Mouse (Mus musculus): ENCODE measurements at regions not wholly inside any gene's neighbourhood (a gene's known extent, or its start where the extent isn't known, plus 50 kb on each side); places are given as distances from the start of the nearest gene placed in this dataset.

DNA sequence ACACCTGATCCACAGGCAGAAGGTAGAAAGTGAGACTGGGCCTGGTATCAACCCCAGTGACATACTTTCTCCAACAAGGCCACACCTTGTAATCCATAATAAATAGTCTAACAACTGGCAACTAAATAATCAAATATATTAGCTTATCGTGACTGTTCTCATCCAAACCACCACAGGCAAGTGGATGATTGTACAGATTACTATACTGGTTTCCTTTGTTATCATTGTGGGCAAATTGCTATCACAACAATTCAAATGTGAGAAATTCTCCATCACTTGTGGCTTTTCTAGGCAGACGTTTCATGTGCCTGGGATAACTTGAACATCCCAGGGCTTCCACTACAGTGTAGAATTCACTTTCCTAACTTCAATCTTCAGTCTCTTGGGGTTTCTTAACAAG lies 112.6 kb upstream of the Max start:
- no peaks in the 10 kb centered on the region for H3K36me3 ChIP-seq (ENCODE audit: insufficient read depth, low read length)
- no peaks in the 10 kb centered on the region for H3K27me3 ChIP-seq (ENCODE audit: insufficient read depth, low read length)
- H3K27ac ChIP-seq, result no peak overlapping the region
- DNase-seq (ENCODE audit: low spot score) (no peak), ATAC-seq (no peak)
- no peak overlapping the region for H3K9ac ChIP-seq (replicated peaks; ENCODE audit: low read length)
- H3K4me1 ChIP-seq (ENCODE audit: insufficient read depth, low read length), result no peaks in the 10 kb centered on the region
- H3K9me3 ChIP-seq (ENCODE audit: low read length), result no peaks in the 10 kb centered on the region
- H3K4me3 ChIP-seq (ENCODE audit: low read length), result no peak overlapping the region
- 90% methylated on average over 2 of the region's 2 CpGs for WGBS
- H3K4me2 ChIP-seq (ENCODE audit: low read depth, low read length), result no peak overlapping the region
- no peak for TF ChIP-seq CTCF (IDR thresholded peaks at IDR 0.05; ENCODE audit: low read depth)

DNA sequence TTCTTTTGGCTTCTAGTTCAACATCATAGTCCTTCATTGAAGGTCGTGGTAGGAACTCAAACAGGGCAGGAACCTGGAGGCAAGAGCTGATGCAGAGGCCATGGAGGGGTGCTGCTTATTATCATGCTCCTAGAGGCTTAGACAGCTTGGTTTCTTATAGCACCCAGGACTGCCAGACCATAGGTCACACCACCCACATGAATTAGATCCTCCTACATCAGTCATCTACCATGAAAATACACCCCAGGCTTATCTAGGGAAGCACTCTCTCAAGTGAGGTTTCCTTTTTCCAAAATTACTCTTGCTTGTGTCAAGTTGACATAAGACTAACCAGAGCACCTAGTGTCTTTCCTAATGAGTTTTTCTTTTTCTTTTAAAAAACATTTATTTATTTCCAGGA lies 109.7 kb upstream of the Max start:
- DNase-seq (ENCODE audit: low spot score), result no peak
- no peaks in the 10 kb centered on the region for H3K9me3 ChIP-seq (ENCODE audit: low read length)
- TF ChIP-seq CTCF (IDR thresholded peaks at IDR 0.05; ENCODE audit: low read depth), result no peak
- no peaks in the 10 kb centered on the region for H3K4me1 ChIP-seq (ENCODE audit: insufficient read depth, low read length)
- no peak for ATAC-seq
- no peak overlapping the region for H3K9ac ChIP-seq (replicated peaks; ENCODE audit: low read length)
- H3K4me2 ChIP-seq (ENCODE audit: low read depth, low read length), result no peak overlapping the region
- H3K27ac ChIP-seq, result no peak overlapping the region
- no peaks in the 10 kb centered on the region for H3K36me3 ChIP-seq (ENCODE audit: insufficient read depth, low read length)
- no peak overlapping the region for H3K4me3 ChIP-seq (ENCODE audit: low read length)
- WGBS, result 81% methylated on average over 1 of the region's 1 CpGs
- no peaks in the 10 kb centered on the region for H3K27me3 ChIP-seq (ENCODE audit: insufficient read depth, low read length)

DNA sequence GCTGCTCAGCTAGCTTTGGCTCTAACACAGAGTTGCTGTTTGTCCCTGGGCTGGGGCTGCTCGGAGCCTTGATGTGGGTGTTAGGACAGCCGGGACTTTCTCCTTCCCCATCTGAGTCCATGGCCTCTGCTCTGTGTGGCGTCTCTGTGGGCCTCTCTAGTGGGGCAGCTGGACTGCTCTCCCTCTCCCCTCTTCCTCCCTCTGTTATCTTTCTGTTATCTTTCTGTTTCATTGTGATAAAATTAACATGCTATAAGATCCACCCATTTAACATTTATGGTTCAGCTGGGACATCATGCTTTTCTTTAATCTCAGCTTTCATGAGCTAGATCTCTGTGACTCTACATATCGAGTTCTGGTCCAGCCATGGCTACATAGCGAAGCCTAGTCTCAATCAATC lies 105.9 kb upstream of the Max start:
- Histone ChIP-seq H3K27me3 (ENCODE audit: insufficient read depth, low read length) (no peaks in the 10 kb centered on the region), H3K4me2 (ENCODE audit: low read depth, low read length) (no peak overlapping the region), H3K4me1 (ENCODE audit: insufficient read depth, low read length) (no peaks in the 10 kb centered on the region), H3K9me3 (ENCODE audit: low read length) (no peaks in the 10 kb centered on the region), H3K27ac (no peak overlapping the region), H3K9ac (replicated peaks; ENCODE audit: low read length) (no peak overlapping the region), H3K4me3 (ENCODE audit: low read length) (no peak overlapping the region), H3K36me3 (ENCODE audit: insufficient read depth, low read length) (no peaks in the 10 kb centered on the region)
- 88% methylated on average over 5 of the region's 5 CpGs for WGBS
- no peak for TF ChIP-seq CTCF (IDR thresholded peaks at IDR 0.05; ENCODE audit: low read depth)
- ATAC-seq (no peak), DNase-seq (ENCODE audit: low spot score) (no peak)

DNA sequence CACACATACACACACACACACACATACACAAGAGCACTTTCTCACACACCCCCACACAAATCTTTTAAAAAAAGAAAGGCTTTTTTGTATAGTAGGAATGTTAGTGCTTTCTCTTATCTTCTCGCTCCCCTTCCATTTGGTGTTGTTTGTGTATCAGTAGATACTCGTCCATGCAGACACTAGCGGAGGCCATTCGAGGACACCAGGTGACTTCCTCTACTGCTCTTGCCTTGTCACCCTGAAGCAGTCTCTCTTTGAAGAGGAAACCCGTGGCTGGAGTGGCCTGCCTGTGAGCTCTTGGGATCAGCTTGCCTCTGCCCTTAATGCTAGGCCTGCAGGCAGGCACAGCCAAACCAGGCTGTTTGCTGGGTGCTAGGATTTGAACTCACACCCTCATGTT lies 105.1 kb upstream of the Max start:
- Histone ChIP-seq H3K9ac (replicated peaks; ENCODE audit: low read length) (no peak overlapping the region), H3K27ac (no peak overlapping the region), H3K4me1 (ENCODE audit: insufficient read depth, low read length) (no peaks in the 10 kb centered on the region), H3K4me3 (ENCODE audit: low read length) (no peak overlapping the region), H3K9me3 (ENCODE audit: low read length) (no peaks in the 10 kb centered on the region), H3K4me2 (ENCODE audit: low read depth, low read length) (no peak overlapping the region), H3K36me3 (ENCODE audit: insufficient read depth, low read length) (no peaks in the 10 kb centered on the region), H3K27me3 (ENCODE audit: insufficient read depth, low read length) (no peaks in the 10 kb centered on the region)
- TF ChIP-seq CTCF (IDR thresholded peaks at IDR 0.05; ENCODE audit: low read depth), result no peak
- DNase-seq (ENCODE audit: low spot score), result no peak
- 80% methylated on average over 5 of the region's 5 CpGs for WGBS
- ATAC-seq, result no peak

DNA sequence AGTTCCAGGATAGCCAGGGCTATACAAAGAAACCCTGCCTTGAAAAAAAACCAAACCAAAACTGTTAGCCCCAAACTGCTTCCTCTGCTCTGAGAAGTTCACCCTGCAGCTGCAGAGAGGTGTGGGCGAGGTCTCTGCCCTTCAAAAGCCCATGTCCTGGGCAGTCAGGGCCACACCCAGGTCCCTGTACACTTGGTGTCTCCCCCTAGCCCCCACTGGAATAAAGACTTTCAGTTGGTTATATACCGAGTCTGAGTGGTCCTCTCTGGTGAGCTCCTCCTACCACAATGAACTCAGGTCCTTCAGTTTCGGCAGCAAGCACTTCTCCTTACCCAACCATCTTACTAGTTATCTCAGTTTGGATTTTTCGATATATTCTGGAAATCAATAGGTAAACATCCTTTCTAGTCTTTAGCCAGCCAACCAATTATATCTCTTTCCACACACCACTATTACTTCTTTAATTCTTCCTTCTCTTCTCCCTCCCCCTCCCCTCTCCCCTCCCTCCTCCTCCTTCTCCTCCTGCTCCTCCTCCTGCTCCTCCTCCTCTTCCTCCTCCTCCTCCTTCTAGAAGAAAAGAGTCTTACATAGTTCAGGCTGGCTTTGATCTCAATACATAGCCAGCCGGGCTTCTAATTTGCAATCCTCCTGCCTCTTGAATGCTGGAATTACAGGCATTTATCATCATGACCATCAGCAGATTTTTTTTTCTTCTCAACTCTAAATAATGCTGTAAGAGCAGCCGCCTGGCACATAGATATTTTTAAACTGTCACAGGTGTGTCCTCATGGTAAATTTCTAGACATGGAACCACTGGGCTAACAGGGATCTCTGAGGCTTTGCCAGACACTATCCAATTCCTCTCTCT lies 103.9 kb upstream of the Max start:
- no peaks in the 10 kb centered on the region for H3K36me3 ChIP-seq (ENCODE audit: insufficient read depth, low read length)
- TF ChIP-seq CTCF (IDR thresholded peaks at IDR 0.05; ENCODE audit: low read depth), result no peak
- WGBS, result 68% methylated on average over 6 of the region's 6 CpGs
- H3K27ac ChIP-seq, result no peak overlapping the region
- no peak overlapping the region for H3K4me3 ChIP-seq (ENCODE audit: low read length)
- H3K4me1 ChIP-seq (ENCODE audit: insufficient read depth, low read length), result no peaks in the 10 kb centered on the region
- H3K9ac ChIP-seq (replicated peaks; ENCODE audit: low read length), result no peak overlapping the region
- H3K9me3 ChIP-seq (ENCODE audit: low read length), result no peaks in the 10 kb centered on the region
- DNase-seq (ENCODE audit: low spot score) (no peak), ATAC-seq (no peak)
- no peak overlapping the region for H3K4me2 ChIP-seq (ENCODE audit: low read depth, low read length)
- no peaks in the 10 kb centered on the region for H3K27me3 ChIP-seq (ENCODE audit: insufficient read depth, low read length)

DNA sequence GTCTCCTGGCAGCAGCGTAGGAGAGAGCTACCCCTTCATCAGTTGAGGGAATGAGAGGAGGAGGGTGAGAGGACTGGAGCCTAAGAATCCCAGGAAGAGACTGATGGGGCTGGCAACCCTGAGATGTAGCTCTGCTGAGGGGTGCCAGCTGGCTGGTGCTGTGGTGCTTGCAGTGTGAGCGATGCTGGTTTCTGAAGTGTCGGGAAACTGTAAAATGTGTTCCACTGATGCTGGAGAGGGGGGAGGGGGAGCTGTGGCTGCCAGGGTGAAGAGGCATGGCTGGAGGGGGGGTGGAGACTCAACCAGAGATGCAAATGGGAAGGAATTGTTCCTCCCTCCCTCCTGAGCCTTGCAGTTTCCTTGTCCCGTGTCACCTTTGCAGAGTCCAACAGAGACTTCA lies 102.0 kb upstream of the Max start:
- Histone ChIP-seq H3K9ac (replicated peaks; ENCODE audit: low read length) (no peak overlapping the region), H3K36me3 (ENCODE audit: insufficient read depth, low read length) (no peaks in the 10 kb centered on the region), H3K4me2 (ENCODE audit: low read depth, low read length) (no peak overlapping the region), H3K27me3 (ENCODE audit: insufficient read depth, low read length) (no peaks in the 10 kb centered on the region), H3K4me1 (ENCODE audit: insufficient read depth, low read length) (no peaks in the 10 kb centered on the region), H3K27ac (no peak overlapping the region), H3K4me3 (ENCODE audit: low read length) (no peak overlapping the region), H3K9me3 (ENCODE audit: low read length) (no peaks in the 10 kb centered on the region)
- DNase-seq (ENCODE audit: low spot score), result no peak
- WGBS, result 54% methylated on average over 4 of the region's 4 CpGs
- ATAC-seq, result no peak
- no peak for TF ChIP-seq CTCF (IDR thresholded peaks at IDR 0.05; ENCODE audit: low read depth)

DNA sequence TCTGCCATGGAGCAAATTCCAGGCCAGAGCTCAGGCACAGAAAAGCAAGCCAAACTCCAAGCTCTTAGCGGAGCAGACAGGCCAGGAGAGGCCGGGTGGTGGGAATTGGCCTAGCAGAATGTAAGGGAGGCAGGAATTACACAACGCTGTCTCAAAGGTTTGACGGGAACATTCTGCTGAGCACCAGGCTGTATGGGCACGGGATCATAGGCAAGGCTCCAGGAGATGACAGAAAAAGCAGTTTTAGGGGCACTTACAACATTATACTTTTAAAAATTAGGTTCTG lies 99.5 kb upstream of the Max start:
- no peaks in the 10 kb centered on the region for H3K9me3 ChIP-seq (ENCODE audit: low read length)
- no peaks in the 10 kb centered on the region for H3K27me3 ChIP-seq (ENCODE audit: insufficient read depth, low read length)
- WGBS, result 78% methylated on average over 5 of the region's 5 CpGs
- H3K4me2 ChIP-seq (ENCODE audit: low read depth, low read length), result no peak overlapping the region
- H3K9ac ChIP-seq (replicated peaks; ENCODE audit: low read length), result no peak overlapping the region
- ATAC-seq (no peak), DNase-seq (ENCODE audit: low spot score) (no peak)
- no peaks in the 10 kb centered on the region for H3K36me3 ChIP-seq (ENCODE audit: insufficient read depth, low read length)
- no peak for TF ChIP-seq CTCF (IDR thresholded peaks at IDR 0.05; ENCODE audit: low read depth)
- no peak overlapping the region for H3K27ac ChIP-seq
- no peaks in the 10 kb centered on the region for H3K4me1 ChIP-seq (ENCODE audit: insufficient read depth, low read length)
- H3K4me3 ChIP-seq (ENCODE audit: low read length), result no peak overlapping the region

Data from hindbrain, postnatal 0 days (tissue).